Mouse (Mus musculus): ENCODE results near the gene Bach2. TPM values are rescaled to one million over a fixed set of nuclear protein-coding genes. Genes with fewer than 3 reads are reported as not detected.

Gene Bach2
- total and polyA plus RNA-seq, 2 experiments from 2014 or later = 2.1 to 2.4 TPM

DNA sequence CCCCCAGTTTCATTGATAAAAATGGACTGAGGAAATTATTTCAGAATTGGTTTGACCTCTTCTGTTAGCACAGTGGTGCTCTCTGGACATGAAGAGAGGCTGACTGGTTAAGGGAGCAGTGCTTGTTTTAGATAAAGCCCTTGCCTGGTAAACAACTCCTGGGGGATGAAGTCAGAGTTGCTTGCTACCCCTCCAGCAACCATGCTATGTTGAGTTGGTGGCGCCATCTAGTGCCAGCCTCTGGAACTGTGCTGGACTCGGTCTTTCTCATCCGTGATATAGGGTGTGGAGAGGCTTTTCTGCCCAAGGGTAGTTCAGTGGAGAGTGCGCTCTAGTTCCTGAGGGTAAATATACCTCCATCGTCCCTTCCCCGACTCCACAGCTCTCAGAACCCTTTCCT lies 9.6 kb downstream of the Bach2 start:
- Histone ChIP-seq H3K9ac (replicated peaks; ENCODE audit: low read depth, low read length) (no peak overlapping the region), H3K27me3 (ENCODE audit: control insufficient read depth, insufficient read depth, low read length) (no peaks in the 10 kb centered on the region), H3K4me1 (ENCODE audit: control insufficient read depth, insufficient read depth) (peaks cover 34% of the 10 kb centered on the region), H3K27ac (ENCODE audit: low read depth) (no peak overlapping the region), H3K9me3 (replicated peaks; ENCODE audit: control insufficient read depth, low read length) (no peaks in the 10 kb centered on the region), H3K4me2 (ENCODE audit: low read depth, low read length) (no peak overlapping the region), H3K36me3 (replicated peaks; ENCODE audit: control insufficient read depth, insufficient read depth, low read length) (no peaks in the 10 kb centered on the region), H3K4me3 (ENCODE audit: low read depth, low read length) (no peak overlapping the region)
- DNase-seq (ENCODE audit: low spot score) = peak; percentile 61
- 34% methylated on average over 6 of the region's 6 CpGs for WGBS
- TF ChIP-seq CTCF (IDR thresholded peaks at IDR 0.05; ENCODE audit: low read depth) (peak; percentile 85), EP300 (IDR thresholded peaks at IDR 0.05; ENCODE audit: low read depth) (no peak)
- ATAC-seq (ENCODE audit: insufficient read depth, low read depth) = no peak

DNA sequence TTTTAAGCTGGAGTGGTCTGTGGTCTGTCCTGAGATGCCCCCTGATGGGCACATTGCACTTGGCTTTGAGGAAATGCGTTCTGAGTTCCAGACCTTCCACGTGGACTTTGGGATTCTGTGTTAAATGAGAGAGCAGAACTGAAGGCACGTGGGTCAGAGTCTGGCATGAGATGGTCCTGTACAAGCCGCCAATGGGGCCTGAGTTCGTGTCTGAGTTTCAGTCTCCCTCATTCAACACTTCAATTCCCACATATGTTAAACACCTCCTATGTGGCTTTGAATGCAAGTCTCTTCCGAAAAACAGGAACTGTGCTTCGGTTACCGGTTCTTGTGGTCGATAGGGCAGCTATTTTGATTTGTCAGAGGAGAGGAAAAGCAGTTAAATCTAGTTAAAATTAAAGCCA lies 10.4 kb downstream of the Bach2 start:
- TF ChIP-seq CTCF (IDR thresholded peaks at IDR 0.05; ENCODE audit: low read depth) = no peak
- TF ChIP-seq EP300 (IDR thresholded peaks at IDR 0.05; ENCODE audit: low read depth) = no peak
- ATAC-seq (ENCODE audit: insufficient read depth, low read depth) (no peak), DNase-seq (ENCODE audit: low spot score) (no peak)
- Histone ChIP-seq H3K9me3 (replicated peaks; ENCODE audit: control insufficient read depth, low read length) (no peaks in the 10 kb centered on the region), H3K36me3 (replicated peaks; ENCODE audit: control insufficient read depth, insufficient read depth, low read length) (no peaks in the 10 kb centered on the region), H3K27me3 (ENCODE audit: control insufficient read depth, insufficient read depth, low read length) (no peaks in the 10 kb centered on the region), H3K4me2 (ENCODE audit: low read depth, low read length) (no peak overlapping the region), H3K4me3 (ENCODE audit: low read depth, low read length) (no peak overlapping the region), H3K27ac (ENCODE audit: low read depth) (no peak overlapping the region), H3K4me1 (ENCODE audit: control insufficient read depth, insufficient read depth) (peaks cover 34% of the 10 kb centered on the region), H3K9ac (replicated peaks; ENCODE audit: low read depth, low read length) (no peak overlapping the region)
- 63% methylated on average over 9 of the region's 9 CpGs for WGBS

DNA sequence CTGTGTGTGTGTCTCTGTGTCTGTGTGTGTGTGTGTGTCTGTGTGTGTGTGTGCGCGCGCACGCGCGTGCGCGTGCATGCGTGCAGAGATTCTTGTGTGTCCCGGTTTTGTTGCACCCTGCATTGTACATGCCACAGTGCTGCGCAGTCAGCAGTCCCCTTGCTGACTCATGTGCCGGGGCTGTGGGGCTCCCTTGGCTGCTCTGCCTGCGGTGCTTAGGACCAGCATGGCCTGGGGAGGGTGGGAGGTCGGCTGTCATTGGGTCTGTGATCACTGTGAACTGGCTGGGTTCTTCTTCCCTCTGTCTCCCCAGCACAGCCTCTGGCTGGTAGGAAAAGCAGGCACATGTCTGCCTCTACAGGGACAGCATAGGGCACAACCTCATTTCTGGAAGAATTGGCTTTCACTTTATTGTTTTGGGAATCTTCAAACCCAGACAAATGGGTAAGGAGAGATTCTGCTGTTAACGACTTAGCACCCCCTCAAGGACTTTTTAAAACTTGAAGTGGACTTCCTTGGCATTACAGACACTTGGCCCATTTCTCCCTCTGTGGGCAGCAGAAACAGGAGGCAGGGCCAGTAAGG lies 11.2 kb downstream of the Bach2 start:
- peak overlapping the region; percentile 93 for H3K27ac ChIP-seq (ENCODE audit: low read depth)
- peak overlapping the region; percentile 59 for H3K4me2 ChIP-seq (ENCODE audit: low read depth, low read length)
- H3K4me1 ChIP-seq (ENCODE audit: control insufficient read depth, insufficient read depth) = peaks cover 34% of the 10 kb centered on the region
- TF ChIP-seq CTCF (IDR thresholded peaks at IDR 0.05; ENCODE audit: low read depth) (no peak), EP300 (IDR thresholded peaks at IDR 0.05; ENCODE audit: low read depth) (no peak)
- H3K9me3 ChIP-seq (replicated peaks; ENCODE audit: control insufficient read depth, low read length) = no peaks in the 10 kb centered on the region
- peak overlapping the region; percentile 23 for H3K9ac ChIP-seq (replicated peaks; ENCODE audit: low read depth, low read length)
- 56% methylated on average over 15 of the region's 15 CpGs for WGBS
- H3K36me3 ChIP-seq (replicated peaks; ENCODE audit: control insufficient read depth, insufficient read depth, low read length) = no peaks in the 10 kb centered on the region
- H3K4me3 ChIP-seq (ENCODE audit: low read depth, low read length) = peak overlapping the region; percentile 32
- no peaks in the 10 kb centered on the region for H3K27me3 ChIP-seq (ENCODE audit: control insufficient read depth, insufficient read depth, low read length)
- ATAC-seq (ENCODE audit: insufficient read depth, low read depth) = peak; percentile 36
- peak; percentile 23 for DNase-seq (ENCODE audit: low spot score)

DNA sequence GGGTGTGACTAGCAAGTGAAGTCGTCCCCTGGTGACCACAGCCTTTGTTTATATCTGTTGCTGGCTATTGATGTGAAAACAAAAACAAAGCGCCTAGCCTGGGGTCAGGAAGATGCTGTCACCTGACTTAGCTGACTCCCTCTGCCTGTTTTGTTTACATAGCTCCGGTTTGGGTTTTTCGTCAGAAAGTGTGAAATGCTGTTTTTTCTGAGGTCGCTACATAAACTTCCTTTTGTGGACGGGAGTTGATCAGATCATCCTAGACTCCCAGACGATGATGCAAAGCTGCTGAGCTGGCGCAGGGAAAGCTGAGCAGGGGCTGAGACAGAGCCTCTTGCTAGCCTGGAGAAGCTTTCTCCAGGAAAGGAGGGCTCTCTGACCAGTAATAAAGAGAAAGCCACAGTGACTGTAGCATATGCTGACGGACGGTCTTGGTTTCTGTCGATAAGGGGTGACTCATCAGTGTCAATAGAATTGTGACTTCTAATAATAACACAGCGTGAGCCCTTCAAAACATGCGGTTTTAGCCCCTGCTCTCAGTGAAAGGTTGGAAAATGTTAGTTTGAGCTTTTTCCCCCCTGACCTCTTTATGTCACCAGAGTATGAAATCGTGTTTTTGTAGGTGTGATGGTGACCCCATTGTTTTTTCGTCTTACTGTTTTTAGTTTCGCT lies 11.9 kb downstream of the Bach2 start:
- peak overlapping the region; percentile 23 for H3K9ac ChIP-seq (replicated peaks; ENCODE audit: low read depth, low read length)
- peak overlapping the region; percentile 93 for H3K27ac ChIP-seq (ENCODE audit: low read depth)
- H3K27me3 ChIP-seq (ENCODE audit: control insufficient read depth, insufficient read depth, low read length) = no peaks in the 10 kb centered on the region
- DNase-seq (ENCODE audit: low spot score) = peak; percentile 64
- peaks cover 34% of the 10 kb centered on the region for H3K4me1 ChIP-seq (ENCODE audit: control insufficient read depth, insufficient read depth)
- TF ChIP-seq EP300 (IDR thresholded peaks at IDR 0.05; ENCODE audit: low read depth) (no peak), CTCF (IDR thresholded peaks at IDR 0.05; ENCODE audit: low read depth) (no peak)
- peak; percentile 37 for ATAC-seq (ENCODE audit: insufficient read depth, low read depth)
- no peaks in the 10 kb centered on the region for H3K36me3 ChIP-seq (replicated peaks; ENCODE audit: control insufficient read depth, insufficient read depth, low read length)
- no peaks in the 10 kb centered on the region for H3K9me3 ChIP-seq (replicated peaks; ENCODE audit: control insufficient read depth, low read length)
- 5% methylated on average over 16 of the region's 16 CpGs for WGBS
- peak overlapping the region; percentile 32 for H3K4me3 ChIP-seq (ENCODE audit: low read depth, low read length)
- peak overlapping the region; percentile 59 for H3K4me2 ChIP-seq (ENCODE audit: low read depth, low read length)

DNA sequence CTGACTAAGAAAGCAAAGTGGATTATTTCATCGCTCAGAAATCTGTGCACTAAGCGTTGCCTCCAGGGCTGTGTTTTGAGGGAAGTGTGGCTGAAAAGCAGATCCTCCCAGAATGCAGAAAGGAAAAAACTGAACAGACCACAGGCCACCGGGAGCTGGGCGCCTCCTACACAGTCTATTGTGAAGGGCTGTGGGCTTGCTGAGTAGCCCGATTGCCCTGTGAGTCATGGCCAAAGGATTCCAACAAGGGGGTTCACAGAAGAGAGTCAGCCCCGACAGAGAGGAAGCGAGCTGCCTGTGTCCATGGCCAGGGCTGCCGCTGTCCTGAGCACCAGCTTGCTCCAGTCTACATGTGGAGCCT lies 12.4 kb downstream of the Bach2 start:
- Histone ChIP-seq H3K27ac (ENCODE audit: low read depth) (peak overlapping the region; percentile 93), H3K9ac (replicated peaks; ENCODE audit: low read depth, low read length) (peak overlapping the region; percentile 23), H3K27me3 (ENCODE audit: control insufficient read depth, insufficient read depth, low read length) (no peaks in the 10 kb centered on the region), H3K9me3 (replicated peaks; ENCODE audit: control insufficient read depth, low read length) (no peaks in the 10 kb centered on the region), H3K4me2 (ENCODE audit: low read depth, low read length) (peak overlapping the region; percentile 59), H3K4me1 (ENCODE audit: control insufficient read depth, insufficient read depth) (peaks cover 34% of the 10 kb centered on the region), H3K36me3 (replicated peaks; ENCODE audit: control insufficient read depth, insufficient read depth, low read length) (no peaks in the 10 kb centered on the region), H3K4me3 (ENCODE audit: low read depth, low read length) (peak overlapping the region; percentile 32)
- WGBS = 4% methylated on average over 8 of the region's 8 CpGs
- DNase-seq (ENCODE audit: low spot score) = peak; percentile 80
- TF ChIP-seq EP300 (IDR thresholded peaks at IDR 0.05; ENCODE audit: low read depth) = no peak
- no peak for TF ChIP-seq CTCF (IDR thresholded peaks at IDR 0.05; ENCODE audit: low read depth)
- ATAC-seq (ENCODE audit: insufficient read depth, low read depth) = peak; percentile 87

All from heart, postnatal 0 days (tissue).